Mouse (Mus musculus) liver (tissue): ENCODE data around the gene Polk.

Experiments used
- DNase-seq: peaks from one replicate; pipeline ENCODE4 v3.0.0-alpha.2; 2020; ENCODE audit warnings: mixed read lengths

Polk gene

DNA sequence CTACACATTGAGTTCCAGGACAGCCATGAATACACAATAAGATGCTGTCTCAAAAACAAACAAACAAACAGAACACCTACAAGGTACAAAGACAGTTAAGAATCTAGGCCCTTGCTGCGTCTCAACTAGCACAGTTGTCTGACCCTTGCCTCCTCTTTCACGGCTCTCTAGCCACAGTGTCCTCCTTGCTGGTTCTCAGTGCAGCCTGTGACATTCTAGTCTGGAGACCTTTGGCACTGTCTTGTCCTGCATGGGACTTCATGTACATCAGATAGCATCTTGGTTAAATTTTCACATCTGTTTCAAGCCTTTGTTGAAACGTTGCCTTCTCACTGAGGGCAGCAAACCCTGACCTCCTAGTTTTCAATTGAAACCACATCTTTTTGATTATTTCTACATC lies 13.6 kb downstream of the Polk start:
- no peak for DNase-seq

DNA sequence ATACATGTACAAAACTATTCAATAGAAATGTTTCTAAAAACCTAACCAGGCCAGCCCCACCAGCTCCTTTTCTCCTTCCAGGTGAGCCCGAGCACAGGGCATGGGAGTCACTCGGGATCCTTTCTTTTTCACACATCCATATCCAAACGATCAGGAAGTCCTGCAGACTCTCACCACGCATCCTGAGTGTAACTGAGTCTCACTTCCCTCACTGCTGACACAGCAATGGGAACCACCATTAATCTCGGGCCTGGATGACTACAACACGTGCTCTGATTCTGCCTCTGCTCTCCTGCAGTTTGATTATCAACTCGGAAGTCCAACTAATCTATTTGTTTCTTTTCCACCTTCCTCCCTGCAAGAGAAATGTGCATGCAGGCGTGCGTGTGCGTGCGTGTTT lies 14.5 kb downstream of the Polk start:
- no peak for DNase-seq

DNA sequence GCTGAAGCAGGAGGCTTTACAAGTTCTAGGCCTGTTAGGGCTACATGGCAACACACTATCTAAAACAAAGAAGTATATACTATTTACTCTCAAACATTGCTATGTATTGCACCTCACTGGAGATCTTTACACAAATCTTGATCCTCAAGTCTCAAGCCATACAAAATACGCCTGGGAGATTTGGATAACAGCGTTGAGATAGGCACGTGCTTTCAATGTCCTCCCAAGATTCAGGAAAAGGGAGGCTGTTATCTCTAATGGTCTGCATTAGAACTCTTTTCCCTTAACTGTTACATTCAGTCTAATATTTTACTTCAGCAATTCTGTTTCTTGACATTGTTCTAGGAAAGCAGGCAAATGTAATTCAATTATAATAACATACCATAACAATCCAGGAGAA lies 15.4 kb downstream of the Polk start:
- DNase-seq: no peak

DNA sequence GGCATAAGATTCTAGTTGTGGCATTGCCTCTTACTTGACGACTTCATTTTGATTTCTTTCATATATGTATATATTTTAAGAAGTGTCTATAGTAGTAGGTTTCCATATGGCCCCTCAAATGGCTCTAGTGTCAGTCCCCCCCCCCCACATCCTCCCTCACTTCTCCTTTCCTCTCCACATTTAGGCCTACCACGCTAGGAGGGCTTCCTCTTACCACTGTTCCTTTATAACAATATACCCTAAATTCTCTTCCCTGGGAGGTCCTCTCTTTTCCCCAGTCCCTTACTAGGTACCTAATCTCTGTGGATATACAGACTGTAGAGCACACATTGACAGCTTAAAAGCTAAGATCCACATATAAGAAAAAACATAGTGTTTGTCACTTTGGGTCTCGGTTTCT lies 21.1 kb downstream of the Polk start:
- DNase-seq: no peak

DNA sequence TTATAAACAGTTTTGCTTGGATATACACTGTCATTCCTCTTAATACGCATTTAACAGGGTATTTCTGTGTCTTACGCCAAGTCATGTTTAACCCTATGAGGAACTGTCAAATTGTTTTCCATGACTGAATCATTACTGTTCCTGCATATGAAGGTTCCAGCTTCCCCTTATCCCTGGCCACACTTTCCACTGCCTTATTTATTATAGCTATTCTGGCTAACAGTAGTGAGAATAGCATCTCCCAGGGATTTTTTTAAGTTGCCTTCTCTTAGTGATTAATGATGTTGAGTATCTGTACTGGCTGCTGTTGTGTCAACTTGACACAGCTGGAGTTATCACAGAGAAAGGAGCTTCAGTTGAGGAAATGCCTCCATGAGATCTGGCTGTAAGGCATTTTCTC lies 25.0 kb downstream of the Polk start:
- DNase-seq: no peak

DNA sequence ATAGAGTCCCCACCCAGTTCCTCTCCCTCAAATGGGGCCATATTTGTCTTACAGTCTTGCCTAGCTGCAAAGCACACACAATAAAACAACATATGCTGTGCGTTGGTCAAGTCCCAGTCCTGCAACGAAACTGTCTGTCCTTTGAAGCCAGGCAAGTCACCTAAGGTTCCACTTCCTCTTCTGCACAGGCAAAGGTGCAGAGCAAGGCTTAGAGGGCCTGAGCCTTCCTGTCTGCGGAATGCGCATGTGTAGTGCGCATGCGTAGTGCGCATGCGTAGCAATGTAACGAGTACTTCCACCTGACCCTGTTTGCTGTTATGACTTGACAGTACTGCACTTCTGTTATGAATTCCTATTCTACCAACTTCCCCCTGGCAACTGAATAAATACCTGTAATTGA lies 26.1 kb downstream of the Polk start:
- DNase-seq: no peak

DNA sequence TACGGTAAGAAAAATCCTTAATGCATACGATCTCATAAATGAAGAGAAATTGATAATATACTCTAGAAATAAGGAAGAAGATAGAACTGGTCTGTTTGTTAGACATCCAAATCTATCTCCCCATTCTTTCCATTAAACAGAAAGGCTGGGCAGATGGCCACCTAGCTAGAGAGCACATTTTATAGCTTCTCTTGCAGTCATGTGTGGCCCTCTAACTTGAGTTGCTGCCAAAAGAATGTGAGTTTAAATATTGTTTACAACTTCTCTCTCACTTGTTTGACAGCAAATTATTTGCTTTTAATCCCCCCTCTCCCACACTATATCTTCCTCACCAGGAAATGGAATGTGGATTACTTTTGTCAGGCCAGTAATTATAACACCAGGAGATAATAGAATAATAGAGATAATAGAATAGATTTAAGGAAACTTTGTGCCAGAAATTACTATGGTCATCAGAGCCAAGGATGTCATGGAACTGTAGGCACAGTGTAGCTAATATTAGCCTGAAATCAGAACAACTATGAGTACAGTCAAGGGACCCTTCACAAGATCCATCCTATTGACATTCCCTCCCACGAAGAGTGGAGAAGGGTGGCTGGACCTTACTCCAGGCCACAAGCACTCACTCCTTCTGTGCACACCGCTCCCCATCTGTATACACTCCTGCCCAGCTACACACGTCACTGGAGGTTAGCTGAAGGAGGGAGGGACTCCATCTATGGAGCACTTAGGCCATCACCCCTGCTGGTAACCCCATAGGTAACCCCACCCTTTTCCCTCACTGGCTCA lies 28.0 kb downstream of the Polk start:
- DNase-seq: no peak

DNA sequence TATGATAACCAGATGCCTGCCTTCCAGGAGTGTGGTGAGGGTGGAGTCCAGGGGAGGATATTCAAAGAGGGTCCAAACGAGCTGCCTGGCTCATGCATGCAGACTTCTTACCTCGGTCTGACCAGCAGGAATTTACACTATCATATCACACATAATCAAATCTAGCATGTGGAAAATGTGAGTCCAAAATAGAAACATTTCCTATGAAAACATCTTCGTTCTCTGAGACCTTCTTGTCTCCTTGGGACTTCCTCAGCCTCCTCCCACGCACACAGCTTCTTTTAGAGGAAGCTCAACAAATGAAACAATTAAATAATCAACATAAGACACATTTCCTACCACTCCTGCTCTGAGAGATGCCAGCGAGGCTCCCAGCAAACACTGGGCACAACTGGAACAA lies 30.5 kb downstream of the Polk start:
- no peak for DNase-seq

DNA sequence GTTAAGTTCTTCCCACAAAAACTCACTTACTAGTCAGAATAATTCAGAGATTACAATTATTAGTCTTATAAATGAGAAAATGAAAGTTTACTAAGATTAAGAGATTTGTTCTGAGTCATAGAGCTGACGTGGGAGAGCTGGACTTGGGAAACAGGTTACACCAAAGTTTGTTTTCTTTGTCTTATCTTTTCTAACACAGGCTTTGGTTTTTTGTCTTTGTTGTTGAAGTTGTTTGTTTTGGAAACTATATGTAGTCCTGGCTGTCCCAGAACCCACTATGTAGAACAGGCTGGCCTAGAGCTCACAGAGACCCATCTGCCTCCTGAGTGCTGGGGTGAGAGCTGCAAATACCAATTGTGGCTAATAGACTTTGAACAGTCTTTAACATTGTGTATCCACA lies 31.1 kb downstream of the Polk start:
- DNase-seq: no peak

DNA sequence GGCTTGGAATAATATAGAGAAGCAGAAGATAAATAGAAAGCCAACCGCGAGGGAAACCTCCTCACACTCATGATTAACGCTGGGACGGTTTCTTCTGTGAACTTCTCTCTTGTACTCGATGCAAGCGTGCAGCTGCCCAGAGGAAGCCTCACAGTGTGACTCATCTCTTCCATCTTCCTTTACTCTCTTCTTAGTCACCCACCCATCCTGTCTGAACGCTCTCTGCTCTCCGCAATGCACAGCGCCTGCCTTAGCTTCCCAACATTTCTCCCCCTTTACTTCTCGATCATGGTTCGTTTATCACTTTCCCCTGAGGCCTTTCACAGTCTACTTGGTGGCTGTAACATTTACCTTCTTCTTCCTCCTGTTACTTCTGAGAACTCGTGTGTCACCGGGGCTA lies 31.7 kb downstream of the Polk start:
- DNase-seq: no peak

DNA sequence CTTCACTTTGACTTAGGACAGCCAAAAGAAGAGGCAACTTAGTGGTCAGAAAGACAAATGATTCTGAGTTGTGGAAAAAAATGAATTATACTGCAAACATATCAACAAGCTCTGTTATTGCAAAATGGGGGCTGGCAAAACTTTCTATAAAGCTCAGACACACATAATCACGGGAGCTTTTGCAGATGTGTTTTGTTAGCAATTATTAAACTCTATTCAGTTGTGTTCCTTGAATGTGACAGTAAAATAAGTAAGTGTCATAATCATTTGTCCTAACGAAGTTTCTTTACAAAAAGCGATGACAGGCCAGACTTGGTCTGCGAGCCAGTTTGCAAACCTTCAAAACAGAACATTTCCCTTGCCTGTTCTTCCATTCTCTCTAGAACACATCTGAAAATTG lies 34.8 kb downstream of the Polk start:
- DNase-seq: no peak

DNA sequence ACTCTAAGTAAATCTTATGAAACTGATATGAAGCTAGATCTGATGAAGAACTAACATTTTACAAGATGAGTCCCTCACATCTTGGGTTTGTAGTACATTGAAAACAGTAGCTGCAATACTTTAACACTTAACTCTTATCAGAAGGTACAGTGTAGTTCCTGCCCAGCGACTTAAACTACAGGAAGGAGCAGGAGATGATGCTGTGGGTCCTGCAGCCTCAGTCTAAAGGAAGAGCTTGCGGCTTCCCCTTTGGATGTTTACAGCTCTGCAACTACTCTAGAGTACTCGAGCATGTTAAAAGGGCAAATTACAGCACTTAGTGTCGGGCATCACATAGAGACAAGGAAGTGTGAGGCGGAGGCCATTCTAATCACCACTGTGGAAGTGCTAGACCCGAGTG lies 36.1 kb downstream of the Polk start:
- no peak for DNase-seq

DNA sequence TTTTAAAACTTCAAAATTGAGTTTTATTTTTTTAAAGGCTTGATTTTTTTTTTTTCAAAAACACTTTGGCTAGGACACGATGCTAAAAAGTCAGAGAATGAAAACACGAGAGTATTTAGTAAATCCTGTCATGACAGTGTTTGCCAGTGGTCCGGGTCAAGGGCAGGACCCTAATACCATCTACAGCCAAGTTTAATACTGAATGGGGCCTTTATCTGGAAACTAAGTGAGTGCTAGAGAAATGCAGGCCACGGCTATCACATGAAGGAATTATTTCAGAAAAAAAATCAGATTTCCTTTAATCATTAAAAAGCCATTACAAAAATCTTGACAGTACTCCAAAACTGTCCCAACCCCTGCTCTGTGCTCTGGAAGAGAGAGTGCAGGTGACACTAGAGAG lies 36.7 kb downstream of the Polk start:
- no peak for DNase-seq

DNA sequence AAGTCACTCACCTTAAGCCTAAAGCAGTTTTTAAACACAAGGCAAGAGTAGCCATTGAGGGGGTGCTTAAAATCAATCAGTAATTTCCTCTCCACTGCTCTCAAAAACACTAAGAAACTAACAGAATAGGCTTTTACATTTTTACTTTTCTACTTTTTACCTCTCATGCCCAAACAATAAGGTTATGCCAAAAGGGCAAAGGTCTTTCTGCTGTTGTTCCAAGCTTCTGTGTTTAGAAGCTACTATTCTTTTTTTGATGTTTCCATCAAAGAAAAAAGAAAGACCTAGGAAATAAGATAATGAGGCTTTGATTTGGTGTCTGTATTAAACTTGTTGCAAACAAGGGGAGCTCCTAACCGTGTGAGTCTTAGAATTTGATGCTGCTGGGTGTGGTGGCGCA lies 42.5 kb downstream of the Polk start:
- DNase-seq: no peak

DNA sequence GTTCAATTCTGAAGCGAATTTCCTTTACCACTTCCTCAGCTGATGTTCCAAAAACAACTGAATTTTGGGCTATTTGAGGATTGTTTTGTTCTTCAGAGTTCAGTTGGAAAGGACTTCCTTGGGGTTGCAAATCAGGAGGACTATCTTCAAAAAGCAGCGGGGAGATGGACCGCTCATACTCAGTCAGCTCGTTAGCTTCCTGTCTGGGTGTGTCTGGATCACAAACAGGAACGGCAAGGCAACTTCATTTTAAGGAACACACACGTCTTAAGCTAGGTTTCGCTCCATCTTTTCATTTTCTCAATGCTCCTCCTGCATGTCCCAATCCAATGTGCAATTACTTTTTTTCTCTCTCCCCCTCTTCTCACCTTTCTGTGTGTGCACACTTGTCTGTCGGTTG lies 45.7 kb downstream of the Polk start:
- DNase-seq: no peak

DNA sequence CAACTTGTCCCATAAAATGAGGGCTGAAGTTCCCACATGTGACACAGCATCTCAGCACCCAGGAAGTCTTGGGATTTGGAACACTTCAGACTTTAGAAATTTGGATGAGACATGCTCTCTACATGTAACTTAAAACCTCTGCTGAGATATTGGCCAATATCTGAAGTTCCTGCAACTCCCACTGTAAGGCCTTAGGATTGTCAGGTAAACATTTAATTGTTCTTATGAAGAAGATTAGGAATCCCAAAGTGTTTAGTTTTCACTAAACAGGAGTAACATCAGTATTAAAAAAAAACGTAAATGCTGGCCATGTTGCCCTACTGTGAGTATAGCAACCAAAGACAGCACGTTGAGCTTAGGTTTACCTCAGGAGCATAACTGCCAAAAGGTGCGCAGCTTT lies 51.9 kb downstream of the Polk start, which contains the start of gene Gm17622:
TSS of gene Gm17622 (plus strand) at position 301 of the 400 bp plus-strand sequence.
- DNase-seq: no peak

DNA sequence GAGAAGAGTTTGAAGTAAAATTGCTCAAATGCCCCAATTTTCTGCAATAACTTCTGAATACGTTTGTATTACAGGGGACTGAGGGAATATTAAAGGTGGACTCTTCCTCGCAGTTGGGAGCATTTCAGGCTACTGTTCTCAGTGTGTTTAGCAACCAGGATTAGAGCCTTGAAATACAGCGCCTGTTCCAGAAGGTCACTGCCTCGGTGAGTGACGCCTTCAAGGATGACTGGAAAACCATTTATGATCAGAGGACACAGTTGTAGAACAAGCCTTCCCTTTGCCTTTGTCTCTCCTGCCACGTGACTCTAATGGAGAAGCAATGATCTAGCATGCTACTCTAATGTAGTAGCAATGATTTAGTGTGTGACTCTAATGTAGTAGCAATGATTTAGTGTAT lies 54.4 kb downstream of the Polk start:
- no peak for DNase-seq

DNA sequence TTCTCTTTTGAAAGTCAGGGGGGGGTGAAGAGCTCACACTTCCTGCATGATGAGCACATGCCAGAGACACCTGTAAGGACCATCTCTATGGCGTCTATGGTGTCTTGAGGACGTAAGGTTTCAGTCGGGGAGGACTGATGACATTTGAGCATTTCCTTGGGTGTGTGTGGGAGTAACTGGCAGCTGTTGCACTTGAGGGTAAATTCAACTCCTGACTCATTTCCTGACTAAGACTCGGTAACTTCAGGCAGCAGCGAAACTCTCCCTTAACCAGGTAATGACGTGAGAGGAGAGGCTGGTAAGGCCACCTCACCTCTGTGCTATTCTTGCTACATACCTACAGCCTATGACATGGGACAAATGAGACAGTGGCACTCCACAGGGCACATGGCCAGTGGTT lies 55.1 kb downstream of the Polk start:
- DNase-seq: no peak

DNA sequence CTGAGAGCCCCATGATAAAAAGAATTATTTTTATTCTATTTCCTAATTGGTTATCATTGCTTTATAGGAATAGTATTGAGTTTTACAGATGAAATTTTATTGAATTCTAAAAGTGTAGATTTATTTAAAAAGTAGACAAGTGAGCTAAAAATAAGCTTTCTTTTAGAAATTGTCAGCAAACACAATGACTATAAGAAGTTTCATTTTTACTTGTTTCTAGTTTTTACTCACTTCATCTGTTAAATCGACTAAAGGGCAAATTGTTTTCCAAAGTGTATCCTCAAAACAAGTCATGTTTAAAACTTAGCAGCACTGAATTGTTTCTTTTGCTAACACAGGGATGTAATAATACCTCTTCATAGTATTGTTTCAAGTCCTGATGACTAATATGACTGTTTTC lies 63.4 kb downstream of the Polk start:
- DNase-seq: no peak

DNA sequence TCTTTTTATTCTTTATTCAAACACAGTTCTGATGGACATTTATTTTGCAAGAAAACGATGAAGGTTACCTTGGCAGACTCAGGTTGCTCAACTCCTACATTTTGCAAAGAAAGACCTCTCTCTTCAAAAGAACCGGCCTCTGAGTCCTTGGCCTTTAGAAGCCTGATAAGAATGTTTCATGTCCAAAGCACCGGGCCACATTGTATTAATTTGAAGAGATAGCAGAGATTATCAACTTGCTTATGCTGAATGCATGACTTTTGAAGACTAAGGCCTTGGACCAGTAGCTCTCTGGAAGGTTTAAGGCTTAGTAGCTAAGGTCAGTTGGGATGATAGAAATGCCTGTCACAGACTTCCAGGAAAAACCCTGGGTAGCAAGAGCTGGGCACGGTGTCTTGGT lies 65.2 kb downstream of the Polk start:
- DNase-seq: no peak

DNA sequence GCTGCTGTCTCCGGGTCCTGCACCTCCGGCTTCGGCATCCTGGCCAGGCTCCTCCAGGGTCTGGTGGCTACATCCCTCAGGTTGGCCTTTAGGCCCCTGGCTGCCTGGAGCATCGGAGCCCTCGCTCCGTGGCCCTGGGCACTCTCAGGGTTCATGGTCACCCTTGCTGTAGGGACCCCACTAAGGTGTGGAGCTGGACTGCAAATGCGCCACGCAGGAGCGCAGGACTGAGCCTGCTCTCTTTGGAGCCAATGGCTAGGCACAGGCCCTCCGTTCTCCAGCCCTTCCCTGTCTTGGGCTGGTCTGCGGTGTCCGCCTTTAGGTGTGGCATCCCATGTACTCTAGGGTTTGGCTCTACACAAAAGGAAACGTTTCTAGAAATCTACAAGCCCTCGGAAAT lies 71.4 kb downstream of the Polk start, which contains the start of gene Ankdd1b:
TSS of gene Ankdd1b (minus strand) at position 242 of the 400 bp plus-strand sequence.
- DNase-seq: no peak

DNA sequence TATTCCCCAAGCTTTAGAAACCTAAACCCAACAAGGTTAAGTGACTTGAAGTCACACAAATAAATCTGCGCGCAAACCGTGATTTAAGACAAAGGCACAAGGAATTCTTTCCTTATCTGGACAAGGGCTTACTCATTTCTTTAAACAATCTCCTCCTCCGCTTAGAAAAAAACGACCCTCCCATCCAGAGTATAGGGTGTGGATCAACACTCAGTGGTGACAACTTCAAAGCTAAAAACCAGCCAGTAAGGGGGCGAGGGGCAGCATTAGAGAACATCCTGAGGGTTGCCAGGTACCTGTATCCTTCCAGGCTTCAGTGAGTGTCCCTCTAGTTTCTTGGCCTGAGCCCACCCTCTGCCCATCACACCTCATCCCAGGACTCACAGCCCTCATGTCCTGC lies 71.8 kb downstream of the Polk start:
- no peak for DNase-seq

DNA sequence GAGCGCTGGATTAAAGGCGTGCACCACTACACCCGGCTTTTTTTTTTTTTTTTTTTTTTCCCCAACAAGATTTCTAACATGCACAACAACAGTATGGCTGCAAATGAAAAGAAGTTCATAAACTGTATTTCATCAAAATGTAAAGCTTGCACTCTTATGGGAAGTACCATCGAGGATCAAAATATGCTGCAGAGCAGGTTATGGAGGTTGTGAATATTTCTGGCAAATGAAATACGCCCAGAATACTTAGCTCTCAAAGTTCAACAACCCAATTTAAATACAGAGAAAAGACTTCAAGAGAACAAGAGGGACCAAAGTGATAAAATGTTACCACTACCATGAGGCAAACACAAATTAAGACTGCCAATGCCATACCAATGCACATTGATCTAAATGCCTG lies 73.7 kb downstream of the Polk start:
- no peak for DNase-seq

DNA sequence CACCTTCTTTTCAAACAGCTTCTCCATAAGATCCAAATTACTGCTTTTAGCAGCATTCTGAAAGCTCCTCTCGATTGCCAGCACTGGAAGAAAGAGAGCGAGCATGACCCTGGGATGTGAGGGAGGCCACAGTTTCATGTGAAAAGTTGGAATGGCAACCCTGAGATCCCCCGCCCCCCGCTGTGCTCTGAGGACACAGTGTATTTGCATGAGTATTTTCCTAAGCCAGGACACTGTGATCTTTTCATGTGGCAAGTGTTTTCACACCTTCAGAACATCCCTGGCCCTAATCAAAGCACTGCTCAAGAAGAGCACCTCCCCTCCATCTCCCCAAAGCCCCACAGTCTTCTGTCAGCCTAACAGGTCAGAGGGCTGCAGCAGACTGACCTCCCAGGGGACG lies 77.1 kb downstream of the Polk start:
- DNase-seq: no peak

DNA sequence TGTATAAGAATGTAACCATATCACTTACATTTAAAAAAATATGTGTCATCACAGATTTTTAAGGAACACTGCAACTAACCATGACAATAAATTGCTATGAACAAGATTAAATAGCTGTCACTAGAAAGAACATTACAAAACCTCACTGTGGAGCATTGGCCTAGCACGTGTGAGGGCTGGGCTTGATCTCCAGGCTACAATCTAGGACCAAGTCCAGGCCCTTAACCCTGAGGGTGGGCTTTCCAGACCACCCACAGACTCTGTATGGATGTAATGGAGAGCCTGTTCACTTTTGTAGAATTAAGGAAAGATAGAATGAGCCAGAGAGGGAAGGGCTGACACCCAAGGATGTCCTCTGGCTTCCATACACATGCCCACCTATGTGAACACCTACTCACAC lies 79.7 kb downstream of the Polk start:
- DNase-seq: no peak
